Mouse (Mus musculus): ENCODE results near the gene Gm10577.
A peak's percentile ranks its signal among the peaks of the same experiment; 100 is the strongest.

Gm10577 gene

GRCm38 (mm10) chr4:100994442-100995255, 25.8 kb downstream of the Gm10577 start:
- DNase-seq, result no peak

GRCm38 (mm10) chr4:100992086-100992485, 28.4 kb downstream of the Gm10577 start:
- no peak for DNase-seq

DNA sequence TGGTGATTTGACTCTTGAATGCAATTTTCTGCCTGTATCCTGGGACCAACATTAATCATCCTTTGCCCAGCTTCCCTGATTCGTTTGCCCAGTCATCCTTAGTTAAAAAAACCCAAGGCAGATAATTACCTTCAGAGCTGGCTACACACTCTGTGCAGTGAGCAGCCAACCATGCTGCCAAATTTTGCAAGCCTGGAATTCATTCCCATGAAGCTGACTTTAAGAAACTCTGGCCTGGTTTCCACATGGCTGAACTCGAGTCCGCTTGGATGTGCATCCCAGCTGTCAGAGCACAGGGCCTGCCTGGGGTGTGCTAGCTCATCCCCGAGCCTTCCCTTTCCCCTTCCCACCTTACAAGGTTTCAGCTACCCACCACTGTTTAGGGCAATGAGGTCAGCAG, 29.5 kb downstream of the Gm10577 start:
- peak; percentile 75 for DNase-seq

DNA sequence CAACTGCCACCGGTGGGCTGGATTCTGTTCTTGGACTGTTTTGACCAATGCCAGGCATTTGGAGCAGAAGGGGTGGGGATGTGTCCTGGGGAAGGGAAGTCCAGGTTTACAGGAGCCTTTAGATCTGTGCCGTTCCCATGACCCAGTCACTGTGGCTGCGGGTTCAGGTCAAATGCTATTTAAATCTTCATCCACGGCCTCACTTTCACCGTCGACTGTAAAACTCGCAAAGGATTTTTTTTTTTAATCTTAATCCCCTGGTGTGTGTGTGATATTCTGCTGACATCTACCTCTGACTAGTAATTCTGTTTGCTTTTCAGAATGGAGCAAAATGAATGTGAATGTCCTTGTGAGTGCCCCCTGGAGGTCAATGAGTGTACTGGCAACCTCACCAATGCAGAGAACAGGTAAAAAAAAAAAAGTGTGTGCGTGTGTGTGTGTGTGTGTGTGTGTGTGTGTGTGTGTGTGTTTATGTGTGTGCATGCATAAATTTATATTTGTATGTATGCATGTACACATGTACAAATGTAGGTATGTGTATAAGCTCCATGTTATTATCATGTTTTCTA, 32.2 kb downstream of the Gm10577 start:
- DNase-seq, result no peak

GRCm38 (mm10) chr4:100987187-100987586, 33.3 kb downstream of the Gm10577 start:
- no peak for DNase-seq

DNA sequence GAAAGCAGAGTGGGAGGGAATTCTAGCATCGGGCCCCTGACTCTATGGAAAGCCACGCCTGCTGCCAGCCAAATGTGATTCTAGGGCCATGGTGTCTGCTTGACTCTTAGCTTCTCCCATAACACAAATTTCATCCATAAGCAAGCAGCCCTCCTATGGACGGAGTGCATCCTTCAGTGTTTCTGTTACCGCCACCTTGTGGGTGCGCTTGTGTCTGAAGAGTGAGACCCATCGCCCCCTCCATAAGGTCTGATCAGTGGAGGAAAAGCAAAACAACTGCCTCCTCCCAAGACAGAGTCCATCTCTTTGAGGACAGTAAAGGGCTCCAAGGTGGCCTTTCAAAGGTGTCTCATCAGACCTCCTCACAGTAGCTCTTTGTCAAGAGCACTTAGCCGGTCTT, 43.0 kb downstream of the Gm10577 start:
- DNase-seq, result no peak

GRCm38 (mm10) chr4:100974455-100975035, 46.0 kb downstream of the Gm10577 start:
- no peak for DNase-seq

DNA sequence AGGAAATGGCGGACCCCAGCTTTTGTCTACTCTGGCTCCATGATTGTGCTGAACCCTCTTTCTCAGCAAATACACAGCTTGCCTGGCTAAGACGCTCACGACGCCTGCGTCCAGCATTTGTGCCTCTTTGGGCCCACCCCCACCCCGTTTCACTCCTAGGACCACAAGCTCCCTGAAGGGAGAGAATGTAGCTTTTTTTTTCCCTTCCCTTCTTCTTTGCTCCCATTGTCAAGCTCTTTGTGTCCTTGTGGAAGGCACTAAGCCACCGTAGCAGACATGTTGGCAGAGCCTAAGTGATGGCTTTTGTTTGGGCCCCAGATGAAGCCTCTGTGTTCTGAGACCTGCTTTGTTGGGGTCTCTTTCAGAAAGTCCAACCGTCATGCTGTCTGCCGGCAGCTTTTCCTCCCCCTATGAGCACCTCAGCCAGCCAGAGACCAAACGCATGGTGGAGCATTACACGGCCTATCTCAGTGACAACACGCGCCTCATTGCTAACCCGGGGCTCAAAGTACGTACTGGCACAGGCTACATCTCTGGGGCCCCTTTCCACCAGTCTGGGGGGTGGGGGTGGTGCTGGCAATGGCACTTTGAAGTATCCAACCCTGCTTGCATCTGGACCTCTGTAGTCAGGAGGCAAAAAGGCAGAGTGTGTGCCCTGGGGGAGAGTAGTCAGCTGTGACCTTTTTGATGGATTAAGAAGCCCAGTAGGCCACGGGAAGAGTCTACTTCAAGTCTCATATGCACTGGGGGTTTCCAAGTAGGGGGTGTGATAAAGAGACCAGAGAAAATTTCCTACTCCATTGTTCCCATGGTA, 46.6 kb downstream of the Gm10577 start:
- no peak for DNase-seq

Measured in kidney, adult 11 months (tissue).